Mouse (Mus musculus) bone marrow macrophage, adult 2 months (primary cell): ENCODE data around the gene Gpr65. TPM values are rescaled to one million over a fixed set of nuclear protein-coding genes. Genes with fewer than 3 reads are reported as not detected.
"Not testable (repeated sequence)": the region's sequence is repeated elsewhere in the genome, so short reads cannot be mapped to it uniquely, and the experiment has no call there.

Source experiments
- H3K27ac ChIP-seq: 2 replicates; pipeline ENCODE4 v1.5.1; 2012; ENCODE audit warnings: low read depth, low read length; ENCODE audit not compliant: insufficient read depth
- H3K4me1 ChIP-seq: 2 replicates; pipeline ENCODE4 v1.6.1; 2012; ENCODE audit warnings: low read length; ENCODE audit not compliant: control insufficient read depth, insufficient read depth
- H3K4me3 ChIP-seq: 2 replicates; pipeline ENCODE4 v1.5.1; 2012; ENCODE audit warnings: mild to moderate bottlenecking, low read length, moderate library complexity; ENCODE audit not compliant: insufficient read depth
- CTCF ChIP-seq: IDR thresholded peaks from 2 replicates; pipeline ENCODE4 v1.5.1; 2012; ENCODE audit warnings: low read depth, mild to moderate bottlenecking, low read length, moderate library complexity
- POLR2A ChIP-seq: IDR thresholded peaks from 2 replicates; pipeline ENCODE4 v1.6.1; 2012; ENCODE audit warnings: mild to moderate bottlenecking, low read depth, low read length, borderline replicate concordance
- polyA plus RNA-seq: library from polyadenylated mRNA; stranded (reverse); fragments of >200 nt; gene quantifications from 2 replicates; pipeline ENCODE4 v1.2.4, GENCODE M21; 2012; ENCODE audit not compliant: missing spikeins, insufficient read depth, insufficient read length

The Gpr65 gene
- polyA plus RNA-seq: 120 and 122 TPM in 2 replicates

- no peak for TF ChIP-seq POLR2A
- TF ChIP-seq CTCF: no peak
- Histone ChIP-seq H3K4me1 (peaks cover 45% of the 10 kb centered on the region), H3K4me3 (peak within 1 kb of the TSS; percentile 90), H3K27ac (peak within 1 kb of the TSS; percentile 89)
Observed at GRCm38 (mm10) chr12:98268441-98269369, at the start of gene Gpr65. TSS of gene Gpr65 (plus strand) at chr12:98268635.

DNA sequence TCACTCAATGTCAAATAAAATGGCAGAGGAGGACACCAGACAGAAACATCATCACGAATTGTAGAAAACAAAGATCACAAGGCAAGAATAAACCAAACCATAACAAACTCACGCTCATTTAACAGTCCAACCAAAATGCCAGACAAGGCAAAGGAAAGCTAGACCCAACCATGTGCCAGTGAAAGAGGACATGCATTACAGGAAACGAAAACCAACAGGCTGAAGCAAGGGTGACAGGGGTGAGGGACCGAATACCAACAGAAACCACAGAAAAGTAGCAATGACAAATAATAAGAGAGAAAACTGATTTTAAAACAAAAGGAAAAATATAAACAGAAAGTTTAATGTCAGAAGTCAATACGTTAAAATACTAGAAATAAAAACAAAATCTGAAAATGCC lies 45.1 kb upstream of the Gpr65 start:
- no peaks in the 10 kb centered on the region for H3K4me1 ChIP-seq
- H3K4me3 ChIP-seq: no peak overlapping the region
- H3K27ac ChIP-seq: no peak overlapping the region
- no peak for TF ChIP-seq POLR2A
- TF ChIP-seq CTCF: no peak

DNA sequence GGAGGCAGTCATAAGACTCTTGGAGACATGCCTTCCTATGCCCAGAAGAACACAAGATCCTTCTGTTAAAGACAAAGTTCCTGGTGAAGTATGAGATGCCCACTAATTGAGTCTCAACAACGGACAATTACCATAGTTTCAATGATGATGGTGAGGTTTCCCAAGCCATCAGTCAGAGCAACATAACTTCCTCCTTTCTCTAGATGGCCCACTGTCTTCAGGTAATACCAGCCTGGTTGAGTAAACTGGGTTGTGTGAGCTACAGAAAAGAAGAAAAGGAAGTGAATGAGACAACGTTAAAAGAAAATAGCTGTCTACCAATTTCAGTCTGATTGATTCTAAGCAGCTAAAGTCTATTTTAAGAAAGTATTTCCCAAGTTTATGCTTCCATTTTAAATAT lies 41.4 kb upstream of the Gpr65 start:
- TF ChIP-seq CTCF (no peak), POLR2A (no peak)

GRCm38 (mm10) chr12:98238478-98238877 lies 30.0 kb upstream of the Gpr65 start:
- peak overlapping the region; percentile 60 for H3K27ac ChIP-seq
- H3K4me1 ChIP-seq, H3K4me3 ChIP-seq: not testable (repeated sequence)

More for the DNA sequence above, 41.4 kb upstream of the Gpr65 start:
- Histone ChIP-seq H3K4me3 (no peak overlapping the region), H3K27ac (no peak overlapping the region), H3K4me1 (no peaks in the 10 kb centered on the region)

DNA sequence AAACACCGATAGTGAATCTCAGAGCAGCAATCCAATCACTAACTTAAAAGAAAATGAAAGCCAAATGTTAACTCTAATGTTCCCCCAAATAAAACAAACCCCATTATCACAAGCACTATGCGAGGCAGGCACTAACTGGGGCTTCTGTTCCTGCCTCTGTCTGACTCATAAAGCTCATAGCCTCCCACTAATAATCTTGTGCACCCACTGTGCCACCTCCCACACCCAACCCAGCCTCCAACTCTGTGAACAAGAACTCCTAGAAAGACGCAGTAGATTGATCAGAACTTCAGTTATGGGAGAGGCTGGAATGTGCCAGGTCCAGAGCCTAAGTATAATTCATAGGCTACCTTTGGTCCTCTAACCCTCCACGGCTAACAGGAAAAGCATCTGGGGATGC lies 24.3 kb upstream of the Gpr65 start:
- TF ChIP-seq CTCF (no peak), POLR2A (no peak)
- no peak overlapping the region for H3K4me3 ChIP-seq
- peak overlapping the region; percentile 11; the same call in 1 of the 2 replicates for H3K27ac ChIP-seq
- H3K4me1 ChIP-seq: peaks cover 25% of the 10 kb centered on the region

GRCm38 (mm10) chr12:98244865-98245264 lies 23.6 kb upstream of the Gpr65 start:
- no peak for TF ChIP-seq CTCF
- no peak for TF ChIP-seq POLR2A
- Histone ChIP-seq H3K4me3 (no peak overlapping the region), H3K27ac (no peak overlapping the region), H3K4me1 (peaks cover 25% of the 10 kb centered on the region)

DNA sequence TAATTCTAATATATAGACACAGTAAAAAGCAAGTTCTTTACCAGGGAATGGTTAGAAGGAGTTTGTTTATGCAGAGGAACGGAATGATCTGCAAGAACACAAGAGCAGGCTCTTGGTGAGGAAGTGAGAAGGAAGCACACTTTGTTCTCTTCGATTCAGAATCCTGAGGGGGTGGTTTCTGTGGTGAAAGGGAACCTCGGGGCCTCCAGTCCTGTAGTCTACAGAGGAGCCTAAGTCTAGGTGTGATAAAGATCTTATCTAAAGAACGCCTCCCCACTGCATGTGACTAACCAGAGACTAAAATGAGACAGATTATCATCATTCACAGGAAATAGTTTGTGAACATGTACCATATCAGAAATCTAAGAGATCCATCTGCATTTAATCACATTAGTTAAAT lies 21.6 kb upstream of the Gpr65 start:
- peaks cover 33% of the 10 kb centered on the region for H3K4me1 ChIP-seq
- peak overlapping the region; percentile 47 for H3K27ac ChIP-seq
- no peak overlapping the region for H3K4me3 ChIP-seq
- no peak for TF ChIP-seq CTCF
- no peak for TF ChIP-seq POLR2A

- Histone ChIP-seq H3K4me1 (peaks cover 36% of the 10 kb centered on the region), H3K27ac (peak overlapping the region; percentile 88), H3K4me3 (no peak overlapping the region; the same call in 1 of the 2 replicates)
- no peak for TF ChIP-seq CTCF
- no peak for TF ChIP-seq POLR2A
Observed at GRCm38 (mm10) chr12:98249671-98250070, 18.8 kb upstream of the Gpr65 start.

DNA sequence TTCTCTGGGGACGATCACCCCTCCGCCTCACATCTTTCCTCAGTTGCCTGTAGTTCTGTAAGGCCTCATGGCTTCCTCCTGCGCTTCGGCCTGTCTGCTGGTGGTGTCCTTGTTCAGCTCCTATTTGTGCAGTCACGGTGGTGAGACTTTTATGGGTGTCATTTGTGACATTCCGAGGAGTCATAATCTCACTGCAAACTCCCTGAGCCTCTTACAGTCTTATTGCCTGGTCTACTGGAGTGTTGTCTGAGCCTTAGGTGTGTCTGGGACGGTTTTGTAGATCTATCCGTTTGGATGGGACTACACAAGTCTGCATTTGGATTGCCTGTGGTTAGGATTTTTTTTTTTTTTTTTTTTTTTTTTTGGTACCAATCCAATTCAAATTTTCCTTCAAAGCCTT lies 18.1 kb upstream of the Gpr65 start:
- TF ChIP-seq POLR2A (no peak), CTCF (no peak)
- H3K4me3 ChIP-seq: no peak overlapping the region
- H3K27ac ChIP-seq: peak overlapping the region; percentile 88
- H3K4me1 ChIP-seq: peaks cover 38% of the 10 kb centered on the region

DNA sequence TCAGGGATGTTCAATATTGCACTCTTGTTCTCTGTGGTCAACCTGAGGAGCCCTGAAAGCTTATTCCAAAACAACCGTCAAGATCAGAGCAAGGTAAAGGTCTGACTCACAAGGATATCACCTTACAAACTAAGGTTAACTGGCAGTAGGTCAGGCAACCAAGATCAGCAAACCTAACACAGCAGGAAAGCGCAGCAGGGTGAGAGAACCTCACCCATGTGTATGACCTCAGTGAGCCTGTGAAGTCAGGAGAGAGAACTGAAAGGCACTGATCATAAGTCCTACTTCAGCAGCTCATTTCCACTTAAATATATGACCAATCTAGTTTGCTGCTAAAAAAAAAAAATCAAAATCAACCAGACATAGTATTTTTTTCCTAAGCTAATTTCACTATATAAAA lies 16.0 kb upstream of the Gpr65 start:
- peaks cover 46% of the 10 kb centered on the region for H3K4me1 ChIP-seq
- H3K27ac ChIP-seq: no peak overlapping the region
- H3K4me3 ChIP-seq: no peak overlapping the region
- TF ChIP-seq POLR2A (no peak), CTCF (no peak)
